Mouse (Mus musculus) lung, embryonic 15.5 days (tissue): ENCODE results near the gene Fndc1. TPM values are rescaled to one million over a fixed set of nuclear protein-coding genes. Genes with fewer than 3 reads are reported as not detected.

Experiments used
- ATAC-seq: fragments of 200-750 bp; cut with Nextera tagmentation; 2 replicates; pipeline ENCODE4 v1.8.0; 2017; ENCODE audit warnings: moderate number of reproducible peaks, borderline replicate concordance; ENCODE audit not compliant: low FRiP score, low TSS enrichment; ENCODE audit errors: extremely low read depth
- H3K27ac ChIP-seq: fragments of 300-500 bp; sonication (generic); 2 replicates; pipeline ENCODE4 v1.5.1; 2015; ENCODE audit warnings: moderate library complexity, mild to moderate bottlenecking, inconsistent platforms
- H3K27me3 ChIP-seq: fragments of 300-500 bp; sonication (generic); 2 replicates; pipeline ENCODE4 v1.6.1; 2015; ENCODE audit warnings: inconsistent platforms
- H3K36me3 ChIP-seq: fragments of 300-500 bp; sonication (generic); 2 replicates; pipeline ENCODE4 v1.6.1; 2015; ENCODE audit warnings: inconsistent platforms
- H3K4me1 ChIP-seq: fragments of 300-500 bp; sonication (generic); 2 replicates; pipeline ENCODE4 v1.6.1; 2015; ENCODE audit warnings: inconsistent platforms
- H3K4me2 ChIP-seq: fragments of 300-500 bp; sonication (generic); 2 replicates; pipeline ENCODE4 v1.6.1; 2015; ENCODE audit warnings: inconsistent platforms, mild to moderate bottlenecking, moderate library complexity
- H3K4me3 ChIP-seq: fragments of 300-500 bp; sonication (generic); 2 replicates; pipeline ENCODE4 v1.5.1; 2015; ENCODE audit warnings: mild to moderate bottlenecking, inconsistent platforms
- H3K9ac ChIP-seq: fragments of 300-500 bp; sonication (generic); 2 replicates; pipeline ENCODE4 v1.6.1; 2015; ENCODE audit warnings: inconsistent platforms
- H3K9me3 ChIP-seq: fragments of 300-500 bp; sonication (generic); 2 replicates; pipeline ENCODE4 v1.6.1; 2016; ENCODE audit warnings: inconsistent platforms
- WGBS: fragments of 180-500 bp; shearing (Covaris S2); methylation state at CpG from one replicate; pipeline ENCODE4 v1.1.7; 2015; 5-methylcytosine and 5-hydroxymethylcytosine counted together
- polyA plus RNA-seq: library from polyadenylated mRNA; unstranded; fragments of >200 nt; fragmentation: Nextera tagmentation; extraction: Ambion mirVana; gene quantifications from 2 replicates; pipeline ENCODE4 v1.2.1, GENCODE M21; 2015

Fndc1 gene
- 44.1 and 48.6 TPM in 2 replicates for polyA plus RNA-seq

- Histone ChIP-seq H3K36me3 (no peaks in the 10 kb centered on the region), H3K9me3 (no peaks in the 10 kb centered on the region), H3K9ac (peak within 1 kb of the TSS; percentile 61), H3K4me2 (peak within 1 kb of the TSS; percentile 98), H3K27me3 (peaks cover 31% of the 10 kb centered on the region), H3K4me3 (peak within 1 kb of the TSS; percentile 59), H3K27ac (no peak within 1 kb of the TSS), H3K4me1 (peaks cover 26% of the 10 kb centered on the region)
- 1% methylated on average over 60 of the region's 60 CpGs for WGBS
- ATAC-seq, result peak; percentile 68; the same call in 1 of the 2 replicates
Measured at GRCm38 (mm10) chr17:7826819-7827515, at the start of gene Fndc1. TSS of gene Fndc1 (minus strand) at chr17:7827302.

DNA sequence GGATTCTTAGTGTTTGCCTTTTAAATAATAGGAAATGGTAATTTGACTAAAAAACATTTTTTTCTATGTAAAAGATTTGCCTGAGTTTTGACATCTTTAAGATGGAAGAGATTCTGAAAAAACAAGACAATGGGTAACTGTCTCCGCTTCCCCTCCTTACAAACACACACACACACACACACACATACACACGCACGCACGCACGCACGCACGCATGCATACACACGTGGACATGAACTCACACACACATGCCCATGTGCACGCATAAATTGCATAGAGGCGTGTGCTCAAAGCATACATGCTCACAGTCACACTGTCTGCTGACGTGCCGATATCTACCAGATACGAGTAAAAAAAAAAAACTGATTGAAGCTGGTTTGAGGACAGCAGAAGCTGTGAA, 49.4 kb upstream of the Fndc1 start:
- Histone ChIP-seq H3K27ac (no peak overlapping the region), H3K4me3 (no peak overlapping the region), H3K9ac (no peak overlapping the region), H3K9me3 (no peaks in the 10 kb centered on the region), H3K4me2 (no peak overlapping the region), H3K36me3 (no peaks in the 10 kb centered on the region), H3K27me3 (no peaks in the 10 kb centered on the region), H3K4me1 (0 out of 2 replicates have a peak, but pooled peaks cover 17% of the 10 kb centered on the region)
- WGBS, result 86% methylated on average over 13 of the region's 13 CpGs
- no peak for ATAC-seq

DNA sequence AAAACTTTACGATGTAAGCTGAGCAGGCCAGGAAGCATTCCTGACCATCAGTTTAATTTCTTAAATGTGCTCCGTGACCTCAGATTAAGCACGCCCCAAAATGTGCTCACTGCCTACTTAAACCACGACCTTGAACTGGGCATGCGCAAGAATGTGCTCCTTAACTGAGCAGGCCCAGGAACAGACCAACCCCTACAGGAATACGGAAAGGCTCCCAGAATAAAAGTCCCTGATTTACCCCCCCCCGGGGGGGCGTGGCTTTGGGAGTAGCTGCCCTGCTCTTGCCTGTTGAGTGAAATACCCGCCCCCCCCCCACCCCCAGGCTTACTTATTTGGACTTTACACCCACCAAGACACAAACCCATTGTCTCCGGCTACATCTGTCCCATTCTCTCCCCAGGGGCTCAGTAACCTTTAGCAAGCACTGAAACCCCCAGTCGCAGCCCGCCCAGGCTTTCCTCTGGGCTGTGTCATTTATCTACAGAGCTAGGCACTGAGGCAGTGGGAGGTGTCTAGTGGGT, 48.9 kb upstream of the Fndc1 start:
- WGBS, result 41% methylated on average over 12 of the region's 12 CpGs
- Histone ChIP-seq H3K27ac (no peak overlapping the region), H3K9ac (no peak overlapping the region), H3K36me3 (no peaks in the 10 kb centered on the region), H3K9me3 (no peaks in the 10 kb centered on the region), H3K4me1 (0 out of 2 replicates have a peak, but pooled peaks cover 17% of the 10 kb centered on the region), H3K27me3 (no peaks in the 10 kb centered on the region), H3K4me3 (no peak overlapping the region), H3K4me2 (no peak overlapping the region)
- no peak for ATAC-seq

GRCm38 (mm10) chr17:7874776-7875531, 47.9 kb upstream of the Fndc1 start:
- Histone ChIP-seq H3K4me1 (0 out of 2 replicates have a peak, but pooled peaks cover 17% of the 10 kb centered on the region), H3K9ac (no peak overlapping the region), H3K4me2 (no peak overlapping the region), H3K4me3 (no peak overlapping the region), H3K9me3 (no peaks in the 10 kb centered on the region), H3K36me3 (no peaks in the 10 kb centered on the region), H3K27ac (no peak overlapping the region), H3K27me3 (peaks cover 6% of the 10 kb centered on the region; the same call in 1 of the 2 replicates)
- WGBS, result 58% methylated on average over 21 of the region's 21 CpGs
- ATAC-seq, result no peak

DNA sequence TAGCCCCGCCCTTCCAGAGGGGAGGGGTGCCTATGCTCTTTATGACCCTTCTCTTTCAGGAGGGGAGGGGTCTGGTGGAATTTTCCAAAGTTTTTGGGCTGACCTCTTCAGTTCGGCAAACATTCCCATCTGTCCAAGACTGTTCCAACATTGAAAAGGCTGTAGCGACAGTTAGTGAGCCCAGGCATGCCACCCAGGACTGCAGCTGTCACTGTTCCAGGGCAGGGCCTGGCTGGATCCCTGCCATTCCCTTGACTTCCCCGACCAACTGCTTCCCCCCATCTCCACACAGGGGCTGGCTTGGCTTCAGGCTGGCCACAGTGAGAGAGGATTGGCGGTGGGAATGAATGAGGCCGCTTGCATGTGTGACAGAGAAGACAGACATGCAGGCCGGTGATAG, 46.3 kb upstream of the Fndc1 start:
- no peak overlapping the region for H3K9ac ChIP-seq
- no peak overlapping the region for H3K4me3 ChIP-seq
- H3K36me3 ChIP-seq, result no peaks in the 10 kb centered on the region
- 0 out of 2 replicates have a peak overlapping the region, but pooled peaks have one; percentile 5 for H3K27ac ChIP-seq
- no peaks in the 10 kb centered on the region for H3K9me3 ChIP-seq
- ATAC-seq, result peak; percentile 47
- H3K4me2 ChIP-seq, result no peak overlapping the region
- H3K27me3 ChIP-seq, result peaks cover 12% of the 10 kb centered on the region
- 0 out of 2 replicates have a peak, but pooled peaks cover 17% of the 10 kb centered on the region for H3K4me1 ChIP-seq
- 45% methylated on average over 7 of the region's 7 CpGs for WGBS

- whole genome bisulfite sequencing, result 76% methylated on average over 10 of the region's 10 CpGs
Measured at GRCm38 (mm10) chr17:7871800-7872199, 44.7 kb upstream of the Fndc1 start.

DNA sequence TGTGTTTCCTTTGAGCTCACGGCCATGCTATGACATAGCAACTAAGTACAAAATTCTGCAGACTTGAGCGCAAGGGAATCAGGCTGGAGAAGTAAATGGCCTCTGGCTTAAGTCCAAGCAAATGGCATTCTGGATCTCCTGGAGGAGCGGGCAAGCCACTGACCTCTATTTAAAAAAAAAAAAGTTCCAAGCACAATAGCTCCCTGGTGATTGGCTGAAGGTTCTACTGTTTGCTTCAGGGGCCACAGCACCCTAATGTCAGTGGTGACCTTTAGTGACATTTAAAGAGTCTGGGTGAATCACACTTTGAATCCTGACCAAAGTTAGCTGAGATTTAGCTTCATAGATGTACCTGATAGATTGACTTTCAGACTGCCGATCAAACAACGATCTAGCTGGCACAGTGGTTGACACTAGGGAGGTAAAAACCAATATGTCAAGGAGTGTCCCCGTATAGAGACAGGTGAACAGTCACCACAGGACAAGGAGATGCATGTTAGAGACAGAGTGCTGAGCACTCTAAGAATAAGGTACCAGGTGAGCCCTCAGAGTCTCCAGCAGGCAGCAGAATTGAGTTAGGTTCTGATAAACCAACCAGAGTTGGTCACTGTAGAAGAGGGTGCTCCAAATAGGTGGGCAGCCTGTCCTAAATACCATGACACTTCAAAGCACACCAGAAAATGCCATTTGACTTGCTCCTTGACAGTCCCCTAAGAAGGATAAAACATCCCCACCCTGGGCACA, 43.9 kb upstream of the Fndc1 start:
- Histone ChIP-seq H3K9me3 (no peaks in the 10 kb centered on the region), H3K4me3 (no peak overlapping the region), H3K4me1 (0 out of 2 replicates have a peak, but pooled peaks cover 17% of the 10 kb centered on the region), H3K27ac (no peak overlapping the region), H3K27me3 (peaks cover 12% of the 10 kb centered on the region), H3K9ac (no peak overlapping the region), H3K36me3 (no peaks in the 10 kb centered on the region), H3K4me2 (no peak overlapping the region)
- ATAC-seq, result no peak
- WGBS, result 73% methylated on average over 6 of the region's 6 CpGs

More at GRCm38 (mm10) chr17:7871800-7872199, 44.7 kb upstream of the Fndc1 start:
- Histone ChIP-seq H3K9ac (no peak overlapping the region), H3K4me1 (0 out of 2 replicates have a peak, but pooled peaks cover 17% of the 10 kb centered on the region), H3K9me3 (no peaks in the 10 kb centered on the region), H3K27me3 (peaks cover 12% of the 10 kb centered on the region), H3K4me3 (no peak overlapping the region), H3K36me3 (no peaks in the 10 kb centered on the region), H3K27ac (no peak overlapping the region), H3K4me2 (no peak overlapping the region)
- no peak for ATAC-seq

DNA sequence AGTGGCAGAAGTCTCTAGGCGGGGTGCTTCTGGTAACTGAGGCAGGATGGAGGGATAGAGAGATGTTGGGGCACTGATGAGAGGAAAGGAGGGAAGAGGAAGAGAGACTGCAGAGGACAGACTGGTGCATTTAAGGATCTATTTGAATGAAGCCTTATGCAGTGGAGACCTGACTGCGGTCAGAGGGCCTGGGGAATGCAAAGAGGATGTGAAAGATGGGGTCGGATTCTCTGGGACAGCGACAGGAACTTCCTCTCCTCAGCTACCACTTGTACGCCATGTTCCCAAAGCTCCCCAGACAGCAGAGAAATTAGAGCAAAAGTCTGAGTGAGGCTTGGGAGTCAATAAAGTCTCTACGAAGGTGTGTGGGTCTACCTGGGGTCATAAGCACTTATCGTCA, 42.0 kb upstream of the Fndc1 start:
- Histone ChIP-seq H3K9ac (no peak overlapping the region), H3K9me3 (no peaks in the 10 kb centered on the region), H3K27me3 (peaks cover 12% of the 10 kb centered on the region), H3K4me2 (no peak overlapping the region), H3K4me3 (no peak overlapping the region), H3K36me3 (no peaks in the 10 kb centered on the region), H3K27ac (no peak overlapping the region), H3K4me1 (0 out of 2 replicates have a peak, but pooled peaks cover 6% of the 10 kb centered on the region)
- no peak for ATAC-seq
- 67% methylated on average over 7 of the region's 7 CpGs for WGBS

DNA sequence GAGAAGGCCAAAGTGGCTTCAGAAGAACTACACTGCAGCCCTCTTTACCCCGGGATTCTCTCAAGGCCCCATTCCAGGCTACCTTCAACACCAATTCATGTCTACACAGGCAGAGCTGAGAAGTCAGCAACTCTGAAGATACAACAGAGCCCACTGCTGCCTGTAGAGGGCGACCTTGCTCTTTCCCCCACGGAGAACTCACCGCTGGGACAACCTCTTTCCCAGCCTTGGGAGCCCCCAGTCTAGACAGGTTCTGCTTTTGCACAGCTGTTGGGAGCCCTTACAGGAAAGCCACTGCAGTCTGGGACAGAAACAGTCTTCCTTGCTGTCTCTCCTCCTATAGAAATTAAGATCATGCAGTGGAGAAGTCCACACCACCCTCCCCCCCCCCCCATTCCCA, 41.5 kb upstream of the Fndc1 start:
- peak; percentile 40; the same call in 1 of the 2 replicates for ATAC-seq
- H3K27me3 ChIP-seq, result peaks cover 12% of the 10 kb centered on the region
- H3K4me2 ChIP-seq, result no peak overlapping the region
- no peak overlapping the region for H3K9ac ChIP-seq
- H3K4me1 ChIP-seq, result 0 out of 2 replicates have a peak, but pooled peaks cover 6% of the 10 kb centered on the region
- no peak overlapping the region for H3K4me3 ChIP-seq
- no peaks in the 10 kb centered on the region for H3K9me3 ChIP-seq
- no peak overlapping the region for H3K27ac ChIP-seq
- no peaks in the 10 kb centered on the region for H3K36me3 ChIP-seq
- 8% methylated on average over 4 of the region's 4 CpGs for WGBS

- Histone ChIP-seq H3K36me3 (no peaks in the 10 kb centered on the region), H3K27me3 (peaks cover 5% of the 10 kb centered on the region; the same call in 1 of the 2 replicates), H3K4me1 (no peaks in the 10 kb centered on the region), H3K9ac (no peak overlapping the region), H3K4me2 (no peak overlapping the region), H3K27ac (no peak overlapping the region), H3K4me3 (no peak overlapping the region), H3K9me3 (no peaks in the 10 kb centered on the region)
- ATAC-seq, result no peak
- WGBS, result 21% methylated on average over 7 of the region's 7 CpGs
Measured at GRCm38 (mm10) chr17:7864740-7865139, 37.6 kb upstream of the Fndc1 start.

- no peak overlapping the region for H3K27ac ChIP-seq
- no peak overlapping the region for H3K4me2 ChIP-seq
- WGBS, result 21% methylated on average over 4 of the region's 4 CpGs
- no peaks in the 10 kb centered on the region for H3K36me3 ChIP-seq
- no peaks in the 10 kb centered on the region for H3K27me3 ChIP-seq
- no peaks in the 10 kb centered on the region for H3K4me1 ChIP-seq
- no peak for ATAC-seq
- no peak overlapping the region for H3K4me3 ChIP-seq
- H3K9me3 ChIP-seq, result no peaks in the 10 kb centered on the region
- no peak overlapping the region for H3K9ac ChIP-seq
Measured at GRCm38 (mm10) chr17:7863745-7864144, 36.6 kb upstream of the Fndc1 start.
